Mouse (Mus musculus): ENCODE data around the gene Add1. TPM values are rescaled to one million over a fixed set of nuclear protein-coding genes. Genes with fewer than 3 reads are reported as not detected.
A peak's percentile ranks its signal among the peaks of the same experiment; 100 is the strongest.

The Add1 gene
- polyA plus RNA-seq, 1 experiment, result 40.8 TPM

- peaks cover 9% of the 10 kb centered on the region for H3K4me1 ChIP-seq (ENCODE audit: control insufficient read depth, insufficient read depth, low read length)
- H3K27ac ChIP-seq (ENCODE audit: control insufficient read depth, insufficient read depth, low read depth, low read length), result no peak overlapping the region
- H3K27me3 ChIP-seq (ENCODE audit: control insufficient read depth, insufficient read depth, low read length), result no peaks in the 10 kb centered on the region
- no peaks in the 10 kb centered on the region for H3K36me3 ChIP-seq (ENCODE audit: control insufficient read depth, insufficient read depth, low read length)
- no peak overlapping the region for H3K4me3 ChIP-seq (ENCODE audit: control insufficient read depth, low read depth, low read length)
- TF ChIP-seq CTCF (IDR thresholded peaks at IDR 0.05; ENCODE audit: control insufficient read depth, insufficient read depth, insufficient replicate concordance, low read depth, low read length) (no peak), POLR2A (IDR thresholded peaks at IDR 0.05; ENCODE audit: control insufficient read depth, low read depth, low read length) (no peak)
Measured at GRCm38 (mm10) chr5:34530116-34530515, 43.3 kb upstream of the Add1 start.

DNA sequence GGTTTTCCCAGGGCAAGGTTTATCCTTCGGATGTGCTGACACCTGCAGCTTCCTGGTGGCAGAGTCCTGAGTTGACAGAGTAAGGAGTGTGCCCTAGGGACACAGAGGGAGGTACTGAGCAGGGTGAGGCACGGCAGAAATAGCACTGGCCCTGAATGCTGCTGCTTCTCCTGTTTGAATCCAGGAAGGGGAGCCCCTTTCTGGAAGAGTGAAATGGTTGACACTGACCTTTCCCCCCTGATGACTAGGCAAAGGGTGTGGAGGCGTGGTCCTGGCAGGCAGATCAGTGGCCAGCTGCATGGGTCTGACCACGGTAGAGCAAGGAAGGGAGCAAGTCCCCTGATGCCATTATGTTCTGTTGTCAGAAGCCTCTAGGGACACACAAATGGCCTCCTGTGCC lies 42.8 kb upstream of the Add1 start:
- no peaks in the 10 kb centered on the region for H3K36me3 ChIP-seq (ENCODE audit: control insufficient read depth, insufficient read depth, low read length)
- no peak overlapping the region for H3K4me3 ChIP-seq (ENCODE audit: control insufficient read depth, low read depth, low read length)
- TF ChIP-seq CTCF (IDR thresholded peaks at IDR 0.05; ENCODE audit: control insufficient read depth, insufficient read depth, insufficient replicate concordance, low read depth, low read length) (no peak), POLR2A (IDR thresholded peaks at IDR 0.05; ENCODE audit: control insufficient read depth, low read depth, low read length) (no peak)

GRCm38 (mm10) chr5:34533066-34533465 lies 40.4 kb upstream of the Add1 start:
- no peaks in the 10 kb centered on the region for H3K36me3 ChIP-seq (ENCODE audit: control insufficient read depth, insufficient read depth, low read length)
- H3K27me3 ChIP-seq (ENCODE audit: control insufficient read depth, insufficient read depth, low read length), result no peaks in the 10 kb centered on the region
- H3K27ac ChIP-seq (ENCODE audit: control insufficient read depth, insufficient read depth, low read depth, low read length), result no peak overlapping the region
- TF ChIP-seq POLR2A (IDR thresholded peaks at IDR 0.05; ENCODE audit: control insufficient read depth, low read depth, low read length) (no peak), CTCF (IDR thresholded peaks at IDR 0.05; ENCODE audit: control insufficient read depth, insufficient read depth, insufficient replicate concordance, low read depth, low read length) (no peak)
- peaks cover 11% of the 10 kb centered on the region for H3K4me1 ChIP-seq (ENCODE audit: control insufficient read depth, insufficient read depth, low read length)
- H3K4me3 ChIP-seq (ENCODE audit: control insufficient read depth, low read depth, low read length), result no peak overlapping the region

More for the DNA sequence above, 42.8 kb upstream of the Add1 start:
- Histone ChIP-seq H3K27ac (ENCODE audit: control insufficient read depth, insufficient read depth, low read depth, low read length) (no peak overlapping the region), H3K27me3 (ENCODE audit: control insufficient read depth, insufficient read depth, low read length) (no peaks in the 10 kb centered on the region), H3K4me1 (ENCODE audit: control insufficient read depth, insufficient read depth, low read length) (peaks cover 11% of the 10 kb centered on the region)

DNA sequence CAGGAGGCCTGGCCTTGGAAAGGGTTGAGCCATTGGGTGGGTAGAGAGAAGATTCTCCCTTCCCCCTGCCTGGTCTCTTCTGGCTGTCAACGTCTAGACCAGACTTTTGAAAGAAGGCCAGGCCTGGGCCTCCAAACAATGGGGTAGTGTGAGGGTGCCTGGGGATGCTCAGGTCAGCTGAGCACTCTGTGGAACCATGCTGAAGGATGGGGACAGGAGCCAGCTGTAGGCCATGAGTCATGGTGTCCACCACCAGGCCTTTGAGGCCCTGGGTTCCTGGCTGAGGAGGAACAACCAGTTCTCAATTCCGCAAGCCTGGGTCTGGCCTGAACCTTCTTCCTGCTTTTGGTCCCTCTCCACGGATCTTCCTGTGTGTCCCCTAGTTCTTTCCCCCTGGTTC lies 39.6 kb upstream of the Add1 start:
- TF ChIP-seq CTCF (IDR thresholded peaks at IDR 0.05; ENCODE audit: control insufficient read depth, insufficient read depth, insufficient replicate concordance, low read depth, low read length) (no peak), POLR2A (IDR thresholded peaks at IDR 0.05; ENCODE audit: control insufficient read depth, low read depth, low read length) (no peak)
- Histone ChIP-seq H3K4me3 (ENCODE audit: control insufficient read depth, low read depth, low read length) (no peak overlapping the region), H3K36me3 (ENCODE audit: control insufficient read depth, insufficient read depth, low read length) (no peaks in the 10 kb centered on the region), H3K27ac (ENCODE audit: control insufficient read depth, insufficient read depth, low read depth, low read length) (peak overlapping the region; percentile 35; the same call in 1 of the 2 replicates), H3K27me3 (ENCODE audit: control insufficient read depth, insufficient read depth, low read length) (no peaks in the 10 kb centered on the region), H3K4me1 (ENCODE audit: control insufficient read depth, insufficient read depth, low read length) (peaks cover 11% of the 10 kb centered on the region)

DNA sequence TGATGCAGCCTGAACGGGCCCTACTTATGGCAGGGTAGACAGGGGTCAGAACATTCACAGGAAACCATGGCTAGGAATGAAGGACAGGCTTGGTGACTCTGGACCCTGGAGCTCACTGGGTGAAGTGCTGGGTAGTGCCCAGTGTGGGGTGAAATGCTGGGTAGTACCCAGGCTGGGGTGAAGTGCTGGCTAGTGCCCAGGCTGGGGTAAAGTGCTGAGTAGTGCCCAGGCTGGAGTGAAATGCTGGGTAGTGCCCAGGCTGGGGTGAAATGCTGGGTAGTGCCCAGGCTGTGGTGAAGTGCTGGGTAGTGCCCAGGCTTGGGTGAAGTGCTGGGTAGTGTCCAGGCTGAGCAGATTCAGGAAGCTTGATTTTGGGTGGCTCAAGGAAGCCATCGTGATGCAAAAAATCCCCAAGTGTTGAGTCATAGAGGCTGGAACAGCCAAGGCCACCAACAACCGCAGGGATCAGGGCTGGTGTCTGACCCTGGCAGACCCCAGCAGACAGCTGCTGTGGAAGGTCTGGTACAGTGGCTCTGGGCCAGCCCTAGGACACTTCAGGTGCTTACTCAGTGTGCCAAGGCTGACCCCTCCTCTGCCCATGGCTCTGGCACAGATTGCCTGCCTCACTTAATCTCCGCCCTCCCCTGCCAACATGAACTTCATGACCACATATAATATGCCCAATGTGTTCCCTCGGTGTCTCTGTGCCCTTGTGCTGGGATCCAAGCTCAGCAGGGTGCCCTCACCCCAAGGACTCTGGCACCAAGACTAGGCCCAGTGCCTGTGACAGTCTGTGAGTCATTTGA lies 38.5 kb upstream of the Add1 start:
- Histone ChIP-seq H3K36me3 (ENCODE audit: control insufficient read depth, insufficient read depth, low read length) (no peaks in the 10 kb centered on the region), H3K4me1 (ENCODE audit: control insufficient read depth, insufficient read depth, low read length) (peaks cover 11% of the 10 kb centered on the region), H3K4me3 (ENCODE audit: control insufficient read depth, low read depth, low read length) (no peak overlapping the region), H3K27me3 (ENCODE audit: control insufficient read depth, insufficient read depth, low read length) (no peaks in the 10 kb centered on the region), H3K27ac (ENCODE audit: control insufficient read depth, insufficient read depth, low read depth, low read length) (no peak overlapping the region)
- TF ChIP-seq POLR2A (IDR thresholded peaks at IDR 0.05; ENCODE audit: control insufficient read depth, low read depth, low read length) (no peak), CTCF (IDR thresholded peaks at IDR 0.05; ENCODE audit: control insufficient read depth, insufficient read depth, insufficient replicate concordance, low read depth, low read length) (no peak)

- H3K4me3 ChIP-seq (ENCODE audit: control insufficient read depth, low read depth, low read length), result no peak overlapping the region
Measured at GRCm38 (mm10) chr5:34535831-34536230, 37.6 kb upstream of the Add1 start.

GRCm38 (mm10) chr5:34538079-34538478 lies 35.4 kb upstream of the Add1 start:
- H3K27me3 ChIP-seq (ENCODE audit: control insufficient read depth, insufficient read depth, low read length), result no peaks in the 10 kb centered on the region
- H3K36me3 ChIP-seq (ENCODE audit: control insufficient read depth, insufficient read depth, low read length), result no peaks in the 10 kb centered on the region
- no peak overlapping the region for H3K27ac ChIP-seq (ENCODE audit: control insufficient read depth, insufficient read depth, low read depth, low read length)
- no peak overlapping the region for H3K4me3 ChIP-seq (ENCODE audit: control insufficient read depth, low read depth, low read length)
- H3K4me1 ChIP-seq (ENCODE audit: control insufficient read depth, insufficient read depth, low read length), result peaks cover 11% of the 10 kb centered on the region
- no peak for TF ChIP-seq POLR2A (IDR thresholded peaks at IDR 0.05; ENCODE audit: control insufficient read depth, low read depth, low read length)
- no peak for TF ChIP-seq CTCF (IDR thresholded peaks at IDR 0.05; ENCODE audit: control insufficient read depth, insufficient read depth, insufficient replicate concordance, low read depth, low read length)

More at GRCm38 (mm10) chr5:34535831-34536230, 37.6 kb upstream of the Add1 start:
- Histone ChIP-seq H3K4me1 (ENCODE audit: control insufficient read depth, insufficient read depth, low read length) (peaks cover 11% of the 10 kb centered on the region), H3K36me3 (ENCODE audit: control insufficient read depth, insufficient read depth, low read length) (no peaks in the 10 kb centered on the region), H3K27me3 (ENCODE audit: control insufficient read depth, insufficient read depth, low read length) (no peaks in the 10 kb centered on the region), H3K27ac (ENCODE audit: control insufficient read depth, insufficient read depth, low read depth, low read length) (no peak overlapping the region)
- TF ChIP-seq POLR2A (IDR thresholded peaks at IDR 0.05; ENCODE audit: control insufficient read depth, low read depth, low read length) (no peak), CTCF (IDR thresholded peaks at IDR 0.05; ENCODE audit: control insufficient read depth, insufficient read depth, insufficient replicate concordance, low read depth, low read length) (no peak)
